Mouse (Mus musculus): ENCODE results near the gene Dennd1c. TPM values are rescaled to one million over a fixed set of nuclear protein-coding genes. Genes with fewer than 3 reads are reported as not detected.
A peak's percentile ranks its signal among the peaks of the same experiment; 100 is the strongest.

The Dennd1c gene
- total and polyA plus RNA-seq, 2 experiments from 2014 or later = 0.70 to 2.1 TPM

DNA sequence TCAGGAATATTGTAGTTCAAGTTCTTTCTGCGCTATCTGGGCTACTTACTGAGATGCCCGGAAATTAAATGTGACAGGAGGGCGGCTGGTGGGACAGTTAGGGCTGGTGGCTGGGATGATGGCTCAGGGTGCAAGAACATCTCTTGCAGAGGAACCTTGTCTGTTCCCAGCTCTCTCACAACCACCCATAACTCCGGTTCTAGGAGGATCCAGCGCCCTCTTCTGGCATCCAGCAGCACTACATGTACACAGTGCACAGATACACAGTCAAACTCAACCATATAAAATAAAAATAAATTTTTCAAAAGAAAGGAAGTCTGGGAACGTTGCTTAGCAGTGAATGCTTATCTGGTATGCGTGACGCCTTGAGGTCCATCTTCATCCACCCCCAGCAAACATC lies 39.3 kb downstream of the Dennd1c start:
- DNase-seq (ENCODE audit: low spot score) = no peak
- no peak overlapping the region for H3K9ac ChIP-seq (replicated peaks; ENCODE audit: low read depth, low read length)
- ATAC-seq (ENCODE audit: insufficient read depth, low read depth) = no peak
- H3K27me3 ChIP-seq (ENCODE audit: control insufficient read depth, insufficient read depth, low read length) = no peaks in the 10 kb centered on the region
- no peak overlapping the region for H3K4me3 ChIP-seq (ENCODE audit: low read depth, low read length)
- TF ChIP-seq CTCF (IDR thresholded peaks at IDR 0.05; ENCODE audit: low read depth) (no peak), EP300 (IDR thresholded peaks at IDR 0.05; ENCODE audit: low read depth) (no peak)
- WGBS = 37% methylated on average over 8 of the region's 8 CpGs
- H3K9me3 ChIP-seq (replicated peaks; ENCODE audit: control insufficient read depth, low read length) = no peaks in the 10 kb centered on the region
- no peak overlapping the region for H3K4me2 ChIP-seq (ENCODE audit: low read depth, low read length)
- H3K36me3 ChIP-seq (replicated peaks; ENCODE audit: control insufficient read depth, insufficient read depth, low read length) = no peaks in the 10 kb centered on the region
- H3K27ac ChIP-seq (ENCODE audit: low read depth) = no peak overlapping the region
- H3K4me1 ChIP-seq (ENCODE audit: control insufficient read depth, insufficient read depth) = no peaks in the 10 kb centered on the region; the same call in 1 of the 2 replicates

GRCm38 (mm10) chr17:57032854-57033253 lies 45.5 kb downstream of the Dennd1c start:
- TF ChIP-seq EP300 (IDR thresholded peaks at IDR 0.05; ENCODE audit: low read depth) (no peak), CTCF (IDR thresholded peaks at IDR 0.05; ENCODE audit: low read depth) (no peak)
- Histone ChIP-seq H3K27me3 (ENCODE audit: control insufficient read depth, insufficient read depth, low read length) (no peaks in the 10 kb centered on the region), H3K4me2 (ENCODE audit: low read depth, low read length) (peak overlapping the region; percentile 62; the same call in 1 of the 2 replicates), H3K36me3 (replicated peaks; ENCODE audit: control insufficient read depth, insufficient read depth, low read length) (peaks cover 10% of the 10 kb centered on the region), H3K4me1 (ENCODE audit: control insufficient read depth, insufficient read depth) (peaks cover 19% of the 10 kb centered on the region), H3K4me3 (ENCODE audit: low read depth, low read length) (no peak overlapping the region), H3K9me3 (replicated peaks; ENCODE audit: control insufficient read depth, low read length) (no peaks in the 10 kb centered on the region), H3K27ac (ENCODE audit: low read depth) (no peak overlapping the region), H3K9ac (replicated peaks; ENCODE audit: low read depth, low read length) (no peak overlapping the region)
- WGBS = 93% methylated on average over 4 of the region's 4 CpGs
- no peak for DNase-seq (ENCODE audit: low spot score)
- ATAC-seq (ENCODE audit: insufficient read depth, low read depth) = no peak

- TF ChIP-seq CTCF (IDR thresholded peaks at IDR 0.05; ENCODE audit: low read depth) = no peak
- TF ChIP-seq EP300 (IDR thresholded peaks at IDR 0.05; ENCODE audit: low read depth) = no peak
- Histone ChIP-seq H3K27ac (ENCODE audit: low read depth) (peak overlapping the region; percentile 89), H3K36me3 (replicated peaks; ENCODE audit: control insufficient read depth, insufficient read depth, low read length) (peaks cover 19% of the 10 kb centered on the region), H3K9ac (replicated peaks; ENCODE audit: low read depth, low read length) (peak overlapping the region; percentile 40; the same call in 1 of the 2 replicates), H3K4me1 (ENCODE audit: control insufficient read depth, insufficient read depth) (peaks cover 19% of the 10 kb centered on the region), H3K9me3 (replicated peaks; ENCODE audit: control insufficient read depth, low read length) (no peaks in the 10 kb centered on the region), H3K27me3 (ENCODE audit: control insufficient read depth, insufficient read depth, low read length) (no peaks in the 10 kb centered on the region), H3K4me2 (ENCODE audit: low read depth, low read length) (peak overlapping the region; percentile 62), H3K4me3 (ENCODE audit: low read depth, low read length) (peak overlapping the region; percentile 36)
- under 1% methylated on average over 38 of the region's 38 CpGs for WGBS
- DNase-seq (ENCODE audit: low spot score) (peak; percentile 100), ATAC-seq (ENCODE audit: insufficient read depth, low read depth) (peak; percentile 95)
These were observed 46.5 kb downstream of the Dennd1c start for GRCm38 (mm10) chr17:57031661-57032420.

GRCm38 (mm10) chr17:57030931-57031660 lies 47.2 kb downstream of the Dennd1c start, which contains the start of gene Khsrp:
TSS of gene Khsrp (minus strand) at chr17:57031522.
- Histone ChIP-seq H3K36me3 (replicated peaks; ENCODE audit: control insufficient read depth, insufficient read depth, low read length) (peaks cover 26% of the 10 kb centered on the region), H3K27me3 (ENCODE audit: control insufficient read depth, insufficient read depth, low read length) (no peaks in the 10 kb centered on the region), H3K4me1 (ENCODE audit: control insufficient read depth, insufficient read depth) (peaks cover 19% of the 10 kb centered on the region), H3K9me3 (replicated peaks; ENCODE audit: control insufficient read depth, low read length) (no peaks in the 10 kb centered on the region), H3K4me2 (ENCODE audit: low read depth, low read length) (peak within 1 kb of the TSS; percentile 94), H3K4me3 (ENCODE audit: low read depth, low read length) (peak within 1 kb of the TSS; percentile 86), H3K27ac (ENCODE audit: low read depth) (peak within 1 kb of the TSS; percentile 94), H3K9ac (replicated peaks; ENCODE audit: low read depth, low read length) (peak within 1 kb of the TSS; percentile 100)
- TF ChIP-seq CTCF (IDR thresholded peaks at IDR 0.05; ENCODE audit: low read depth) (no peak), EP300 (IDR thresholded peaks at IDR 0.05; ENCODE audit: low read depth) (no peak)
- ATAC-seq (ENCODE audit: insufficient read depth, low read depth) = no peak
- WGBS = under 1% methylated on average over 68 of the region's 99 CpGs
- DNase-seq (ENCODE audit: low spot score) = peak; percentile 12

DNA sequence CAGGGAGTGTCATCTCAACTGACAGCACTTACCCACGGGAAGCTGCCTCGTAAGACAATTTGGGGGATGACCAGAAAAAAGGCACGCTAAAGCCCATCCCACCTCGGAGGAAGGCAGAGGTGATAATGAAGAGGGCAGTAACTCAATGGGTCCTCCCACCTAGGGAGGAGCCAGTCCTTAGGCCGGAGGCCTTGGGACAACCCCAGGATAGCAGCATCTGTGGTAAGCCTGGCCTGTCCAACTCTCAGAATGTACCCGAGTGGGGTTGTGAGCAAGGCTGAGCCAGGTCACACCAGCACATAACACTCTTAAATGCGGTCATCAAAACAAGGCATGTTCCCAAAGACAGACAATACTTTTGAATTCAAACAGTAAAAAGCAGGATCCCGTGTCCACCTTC lies 48.6 kb downstream of the Dennd1c start:
- 23% methylated on average over 8 of the region's 8 CpGs for WGBS
- Histone ChIP-seq H3K27ac (ENCODE audit: low read depth) (no peak overlapping the region; the same call in 1 of the 2 replicates), H3K4me1 (ENCODE audit: control insufficient read depth, insufficient read depth) (peaks cover 19% of the 10 kb centered on the region), H3K9ac (replicated peaks; ENCODE audit: low read depth, low read length) (peak overlapping the region; percentile 100; the same call in 1 of the 2 replicates), H3K27me3 (ENCODE audit: control insufficient read depth, insufficient read depth, low read length) (no peaks in the 10 kb centered on the region), H3K36me3 (replicated peaks; ENCODE audit: control insufficient read depth, insufficient read depth, low read length) (peaks cover 40% of the 10 kb centered on the region), H3K4me2 (ENCODE audit: low read depth, low read length) (peak overlapping the region; percentile 94), H3K4me3 (ENCODE audit: low read depth, low read length) (peak overlapping the region; percentile 86), H3K9me3 (replicated peaks; ENCODE audit: control insufficient read depth, low read length) (no peaks in the 10 kb centered on the region)
- ATAC-seq (ENCODE audit: insufficient read depth, low read depth) = no peak
- no peak for TF ChIP-seq CTCF (IDR thresholded peaks at IDR 0.05; ENCODE audit: low read depth)
- TF ChIP-seq EP300 (IDR thresholded peaks at IDR 0.05; ENCODE audit: low read depth) = no peak
- peak; percentile 16 for DNase-seq (ENCODE audit: low spot score)
